Mouse (Mus musculus): ENCODE results near the gene Tnfrsf19.

DNA sequence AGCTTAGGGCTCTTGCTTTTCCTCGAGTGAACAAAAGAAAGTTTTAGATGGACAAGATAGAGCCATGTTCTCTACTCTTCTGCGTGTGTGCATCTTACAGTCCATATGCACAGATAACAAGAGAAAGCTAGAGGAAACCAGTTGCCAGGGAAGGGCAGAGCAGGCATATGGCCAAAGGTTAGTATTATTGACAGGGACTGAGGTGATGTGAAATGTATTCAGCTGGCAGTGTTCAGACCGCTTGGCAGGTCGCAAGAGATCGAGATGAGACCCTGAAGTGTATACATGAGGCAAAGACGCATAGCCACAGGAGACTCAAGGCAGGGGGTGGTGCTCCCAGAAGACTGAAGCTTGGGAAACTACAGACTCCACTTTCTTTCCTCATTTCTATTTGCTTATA, 62.0 kb downstream of the Tnfrsf19 start:
- no peak for TF ChIP-seq CTCF (IDR thresholded peaks at IDR 0.05; ENCODE audit: low read depth, low read length)
- no peak for TF ChIP-seq TAL1 (conservative IDR thresholded peaks at IDR 0.05; ENCODE audit: low read depth, low read length)
- no peak for TF ChIP-seq POLR2AphosphoS5 (IDR thresholded peaks at IDR 0.05; ENCODE audit: insufficient replicate concordance, low read depth, low read length)
- no peak for TF ChIP-seq GATA1 (IDR thresholded peaks at IDR 0.05; ENCODE audit: borderline replicate concordance, low read length)

All from G1E (cell line).